Mouse (Mus musculus) cerebellum, adult 2 months (tissue): Measurements from ENCODE around the gene Zbtb17.

Source experiments
- CTCF ChIP-seq: fragments of 200-500 bp; IDR thresholded peaks from 2 replicates; pipeline ENCODE4 v1.5.1; 2011; ENCODE audit warnings: low read depth, mild to moderate bottlenecking, control low read depth, low read length, moderate library complexity, borderline replicate concordance; ENCODE audit not compliant: insufficient read depth
- POLR2A ChIP-seq: fragments of 200-500 bp; IDR thresholded peaks from 2 replicates; pipeline ENCODE4 v1.6.1; 2011; ENCODE audit warnings: low read length, control low read depth, borderline replicate concordance; ENCODE audit not compliant: insufficient read depth

DNA sequence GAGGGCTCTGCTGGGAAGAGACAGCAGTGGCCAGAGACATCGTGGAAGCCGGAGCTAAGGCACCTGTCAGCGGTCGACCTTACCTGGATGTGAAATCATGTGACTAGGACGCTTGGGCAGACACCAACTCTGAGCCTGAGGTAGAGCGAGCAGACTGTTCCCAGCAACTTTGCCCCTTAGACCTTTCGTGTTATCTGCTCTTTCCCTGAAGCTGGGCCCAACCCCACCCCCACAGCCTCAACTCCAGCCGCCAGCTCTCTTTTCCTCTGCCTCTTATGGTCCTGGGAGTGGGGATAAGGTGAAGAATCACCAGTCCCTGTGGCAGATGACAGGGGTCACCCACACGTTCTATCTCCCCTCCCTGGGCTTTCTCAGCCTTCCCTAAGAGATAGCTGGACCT is 23.6 kb upstream of the Zbtb17 start:
- no peak for TF ChIP-seq CTCF
- no peak for TF ChIP-seq POLR2A
